Mouse (Mus musculus) lung, adult 18-20 months (tissue): ENCODE results near the gene Tysnd1.
A peak's percentile ranks its signal among the peaks of the same experiment; 100 is the strongest.

Experiments
- DNase-seq, 2 experiments: peaks; one replicate each; pipeline ENCODE4 v3.0.0; 2022; ENCODE audit warnings: mixed read lengths in 2 of 2

Tysnd1 gene

GRCm38 (mm10) chr10:61689405-61689804 lies 5.9 kb upstream of the Tysnd1 start:
- no peak for DNase-seq

- DNase-seq: no peak
These were observed 1.8 kb upstream of the Tysnd1 start for GRCm38 (mm10) chr10:61693563-61693962.

GRCm38 (mm10) chr10:61695703-61696559 lies 617 bp downstream of the Tysnd1 start:
- no peak for DNase-seq

DNA sequence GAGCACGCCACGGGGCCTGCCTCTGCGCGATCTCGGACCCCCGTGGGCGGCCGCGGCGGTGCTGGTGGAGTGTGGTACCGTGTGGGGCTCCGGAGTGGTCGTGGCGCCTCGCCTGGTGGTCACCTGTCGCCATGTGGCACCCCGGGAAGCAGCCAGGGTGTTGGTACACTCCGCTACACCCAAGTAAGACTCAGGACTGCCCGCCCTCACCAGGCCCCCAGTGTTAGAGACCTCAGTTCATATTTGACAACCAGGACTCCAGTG lies 1.2 kb downstream of the Tysnd1 start:
- no peak for DNase-seq

GRCm38 (mm10) chr10:61697028-61697427 lies 1.7 kb downstream of the Tysnd1 start:
- no peak for DNase-seq

- no peak for DNase-seq
These were observed 9.3 kb downstream of the Tysnd1 start for GRCm38 (mm10) chr10:61704663-61705062.

GRCm38 (mm10) chr10:61706412-61707375 lies 11.4 kb downstream of the Tysnd1 start:
- no peak for DNase-seq

DNA sequence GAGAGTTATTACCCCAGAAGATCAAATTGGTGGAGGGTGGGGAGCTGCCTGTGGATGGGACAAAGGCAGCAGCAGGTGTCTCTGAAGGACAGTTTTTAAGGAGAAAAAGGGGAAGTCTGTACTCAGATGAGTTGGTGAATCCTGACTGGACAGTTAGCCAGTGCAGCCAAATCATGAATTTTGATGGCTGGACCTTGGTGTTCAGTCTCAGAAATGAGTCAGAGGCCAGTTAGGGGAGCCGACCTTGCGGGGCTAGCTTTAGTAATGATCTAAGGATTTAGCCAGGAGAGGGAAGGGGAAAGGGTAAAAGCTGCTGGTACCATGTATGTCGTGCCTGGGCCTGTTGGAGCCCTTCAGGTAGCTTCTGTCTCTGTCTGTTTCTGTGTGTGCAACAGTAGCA lies 18.3 kb downstream of the Tysnd1 start:
- no peak for DNase-seq

DNA sequence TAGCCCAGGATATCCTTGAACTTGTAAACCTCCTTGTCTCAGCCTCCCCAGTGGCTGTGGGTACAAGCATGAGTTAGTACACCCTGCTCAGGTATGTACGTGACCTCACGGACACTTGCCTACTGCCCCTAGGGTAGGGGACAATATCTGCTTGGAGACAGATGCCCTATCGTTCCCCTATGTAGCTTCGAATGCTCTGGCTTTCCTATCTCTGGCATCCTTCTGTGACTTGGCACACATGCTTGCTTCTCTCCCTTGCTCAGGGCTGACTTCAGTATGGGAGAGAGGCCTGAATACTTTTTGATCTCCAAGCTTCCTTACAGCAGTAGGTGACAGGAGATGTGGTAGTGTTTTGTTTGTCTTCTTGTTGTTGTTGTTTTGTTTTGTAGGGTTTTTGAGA lies 18.8 kb downstream of the Tysnd1 start:
- no peak for DNase-seq

DNA sequence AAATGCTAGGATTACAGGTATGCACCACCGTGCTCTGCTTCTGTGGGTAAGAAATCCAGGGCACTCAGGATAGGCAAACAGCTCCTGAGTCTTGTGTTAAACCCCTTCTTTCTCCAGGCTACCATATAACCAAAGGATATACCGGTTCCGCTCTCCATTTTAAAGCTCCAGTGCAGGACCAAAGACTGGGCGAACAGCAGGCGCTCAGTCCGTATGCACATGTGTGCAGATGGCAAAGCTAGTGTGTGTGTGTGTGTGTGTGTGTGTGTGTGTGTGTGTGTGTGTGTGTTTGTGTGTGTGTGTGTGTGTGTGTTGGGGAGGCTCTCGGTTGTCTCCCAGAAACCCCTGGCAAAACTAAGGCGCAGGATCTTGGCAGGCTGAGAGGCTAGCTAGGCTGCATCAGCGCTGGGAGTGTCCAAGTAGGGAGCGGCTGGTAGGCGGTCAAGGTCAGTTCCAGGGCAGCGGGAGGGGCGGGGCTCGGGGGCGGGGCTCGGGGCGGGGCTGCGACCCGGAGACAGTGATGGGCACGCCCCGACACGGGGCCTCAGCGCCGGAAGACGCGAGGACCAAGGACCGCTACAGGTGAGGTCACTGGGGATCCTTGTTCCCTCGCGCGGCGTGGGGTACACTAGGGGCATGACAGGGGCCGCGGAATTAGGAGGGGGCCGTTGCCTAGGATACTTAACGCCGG lies 19.6 kb downstream of the Tysnd1 start, which contains the start of gene Aifm2:
Aifm2 (plus strand) TSS at position 493 of the 691 bp plus-strand sequence.
- DNase-seq: peak; percentile 79 to 85

DNA sequence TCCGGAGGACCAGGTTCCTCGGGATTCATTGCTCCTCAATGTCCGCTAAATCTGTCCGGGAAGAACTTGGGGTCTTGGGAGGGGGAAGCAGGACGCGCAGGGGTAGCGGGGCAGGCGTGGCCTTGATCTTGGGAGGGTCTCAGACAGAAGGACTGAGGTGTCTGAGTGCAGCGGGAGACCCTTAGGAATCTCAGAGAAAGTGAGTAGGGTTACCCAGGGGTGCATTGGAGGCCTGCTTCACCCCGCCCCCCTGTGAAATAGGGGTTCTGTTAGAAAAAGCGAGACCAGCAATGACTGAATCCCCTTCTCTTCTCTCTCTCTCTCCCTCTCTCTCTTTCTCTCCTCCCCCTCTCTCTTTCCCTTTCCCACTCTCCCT lies 20.1 kb downstream of the Tysnd1 start:
- no peak for DNase-seq

- DNase-seq: peak; percentile 29 to 31
These were observed 20.9 kb downstream of the Tysnd1 start for GRCm38 (mm10) chr10:61715996-61716864.

- no peak for DNase-seq
These were observed 22.3 kb downstream of the Tysnd1 start for GRCm38 (mm10) chr10:61717406-61718296.

DNA sequence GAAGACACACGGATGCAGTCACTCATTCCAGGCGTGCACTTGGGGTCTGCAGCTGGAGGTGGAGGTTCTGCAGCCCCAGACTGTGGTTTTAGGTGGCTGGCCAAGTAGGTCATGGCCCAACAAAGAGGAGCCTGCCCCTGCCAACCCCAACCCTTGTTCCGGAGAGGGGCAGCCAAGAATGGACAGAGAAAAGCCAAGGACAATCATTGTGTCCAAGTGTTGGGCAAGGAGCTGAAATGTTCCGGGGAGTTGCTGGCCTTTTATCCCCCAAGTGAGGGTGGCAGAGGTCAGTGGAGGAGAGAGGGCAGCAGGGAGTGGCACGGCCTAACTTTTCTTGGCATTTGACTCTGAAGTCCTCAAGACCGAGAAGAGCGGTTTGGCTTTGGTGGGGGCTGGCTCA lies 25.0 kb downstream of the Tysnd1 start:
- DNase-seq: no peak

DNA sequence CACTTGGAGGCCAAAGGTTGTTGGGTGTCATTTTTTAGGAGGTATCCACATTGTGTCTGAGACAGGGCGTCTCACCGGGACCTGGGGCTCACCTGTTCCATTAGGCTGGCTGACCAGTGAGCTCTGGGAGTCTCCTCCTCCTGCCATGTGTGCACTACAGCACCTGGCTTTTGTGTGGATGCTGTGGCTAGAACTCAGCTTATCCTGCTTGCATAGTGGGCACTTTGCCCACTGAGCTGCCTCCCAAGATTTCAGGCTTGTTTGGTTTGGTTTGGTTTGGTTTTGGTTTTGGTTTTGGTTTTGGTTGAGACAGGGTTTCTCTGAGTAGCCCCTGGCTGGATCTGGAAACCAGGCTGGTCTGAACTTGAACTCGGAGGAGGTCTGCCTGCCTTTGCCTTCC lies 26.9 kb downstream of the Tysnd1 start:
- DNase-seq: no peak

- no peak for DNase-seq
These were observed 28.0 kb downstream of the Tysnd1 start for GRCm38 (mm10) chr10:61723271-61723670.

DNA sequence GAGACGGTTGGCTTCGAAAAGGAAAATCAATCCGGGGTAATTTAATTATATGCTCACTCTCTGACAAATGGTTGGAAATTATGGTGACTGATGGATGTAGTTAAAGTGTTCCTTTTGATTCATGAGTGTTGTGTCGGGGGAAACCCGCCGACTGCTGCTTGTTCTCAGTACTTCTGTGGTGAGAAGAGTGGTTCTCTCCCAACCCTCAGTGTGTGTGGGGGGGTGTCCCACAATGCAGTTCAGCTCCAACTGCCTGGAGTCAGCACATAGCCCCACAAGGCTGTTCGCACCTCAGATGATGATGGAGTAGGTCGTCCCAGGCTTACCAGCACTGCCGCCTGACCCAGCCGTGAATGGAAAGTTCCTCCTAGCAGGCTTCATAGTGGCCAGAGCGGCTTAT lies 33.9 kb downstream of the Tysnd1 start:
- no peak for DNase-seq

GRCm38 (mm10) chr10:61730171-61730570 lies 34.9 kb downstream of the Tysnd1 start:
- no peak for DNase-seq

DNA sequence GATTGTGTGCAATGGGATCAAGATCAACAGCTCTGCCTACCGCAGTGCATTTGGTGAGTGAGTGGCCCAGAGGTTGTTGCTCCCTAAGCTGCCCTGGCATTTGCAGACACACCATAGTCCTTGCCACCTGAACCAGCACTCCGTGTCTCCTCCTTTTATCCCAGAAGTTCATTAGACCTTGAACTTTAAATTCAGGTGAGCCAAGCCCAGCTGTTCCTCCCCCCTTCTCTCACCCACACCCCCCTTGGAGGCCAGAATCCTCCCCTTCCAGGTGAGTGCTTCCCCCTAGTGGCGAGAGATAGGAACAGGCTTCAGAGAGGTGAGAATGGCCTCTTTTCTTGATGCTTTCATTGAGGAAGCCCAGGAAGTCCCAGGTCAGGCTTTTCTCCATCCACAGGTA lies 39.1 kb downstream of the Tysnd1 start:
- DNase-seq: peak in 1 of 2 experiments; percentile 30

GRCm38 (mm10) chr10:61736671-61737078 lies 41.4 kb downstream of the Tysnd1 start:
- DNase-seq: no peak

GRCm38 (mm10) chr10:61737537-61737936 lies 42.2 kb downstream of the Tysnd1 start:
- no peak for DNase-seq
